Mouse (Mus musculus) limb, embryonic 10.5 days (tissue): ENCODE data around the gene Ddb2. TPM values are rescaled to one million over a fixed set of nuclear protein-coding genes. Genes with fewer than 3 reads are reported as not detected.

Source experiments
- DNase-seq: peaks from one replicate; pipeline ENCODE4 v3.0.0-alpha.2; 2017; ENCODE audit warnings: low spot score
- H3K27ac ChIP-seq: fragments of 300-500 bp; sonication (generic); 2 replicates; pipeline ENCODE4 v1.5.1; 2016; ENCODE audit warnings: mild to moderate bottlenecking
- H3K27me3 ChIP-seq: fragments of 300-500 bp; sonication (generic); 2 replicates; pipeline ENCODE4 v1.6.1; 2016; ENCODE audit warnings: low read depth, mild to moderate bottlenecking; ENCODE audit not compliant: poor library complexity, severe bottlenecking
- H3K36me3 ChIP-seq: fragments of 300-500 bp; sonication (generic); 2 replicates; pipeline ENCODE4 v1.6.1; 2016; ENCODE audit warnings: mild to moderate bottlenecking, moderate library complexity
- H3K4me1 ChIP-seq: fragments of 300-500 bp; sonication (generic); 2 replicates; pipeline ENCODE4 v1.6.1; 2016
- H3K4me3 ChIP-seq: fragments of 300-500 bp; sonication (generic); 2 replicates; pipeline ENCODE4 v1.5.1; 2016; ENCODE audit warnings: mild to moderate bottlenecking, moderate library complexity
- H3K9me3 ChIP-seq: fragments of 300-500 bp; sonication (generic); replicated peaks from 2 replicates; pipeline ENCODE4 v1.6.1; 2016; ENCODE audit warnings: mild to moderate bottlenecking
- WGBS: fragments of 180-500 bp; shearing (Covaris S2); methylation state at CpG from one replicate; pipeline ENCODE4 v1.1.7; 2016; 5-methylcytosine and 5-hydroxymethylcytosine counted together
- polyA plus RNA-seq: library from polyadenylated mRNA; unstranded; fragments of >200 nt; fragmentation: Nextera tagmentation; extraction: Ambion mirVana; gene quantifications from 2 replicates; pipeline ENCODE4 v1.2.1, GENCODE M21; 2016

Ddb2 gene
- polyA plus RNA-seq, 1 experiment from 2014 or later: 12.7 TPM

- H3K27ac ChIP-seq: peak overlapping the region; percentile 95
- peaks cover 19% of the 10 kb centered on the region for H3K4me1 ChIP-seq
- WGBS: 90% methylated on average over 17 of the region's 17 CpGs
- peaks cover 58% of the 10 kb centered on the region for H3K36me3 ChIP-seq
- no peaks in the 10 kb centered on the region for H3K27me3 ChIP-seq
- DNase-seq: no peak
- no peaks in the 10 kb centered on the region for H3K9me3 ChIP-seq
- peak overlapping the region; percentile 88 for H3K4me3 ChIP-seq
These were observed 27.2 kb upstream of the Ddb2 start for GRCm38 (mm10) chr2:91263692-91264660.

DNA sequence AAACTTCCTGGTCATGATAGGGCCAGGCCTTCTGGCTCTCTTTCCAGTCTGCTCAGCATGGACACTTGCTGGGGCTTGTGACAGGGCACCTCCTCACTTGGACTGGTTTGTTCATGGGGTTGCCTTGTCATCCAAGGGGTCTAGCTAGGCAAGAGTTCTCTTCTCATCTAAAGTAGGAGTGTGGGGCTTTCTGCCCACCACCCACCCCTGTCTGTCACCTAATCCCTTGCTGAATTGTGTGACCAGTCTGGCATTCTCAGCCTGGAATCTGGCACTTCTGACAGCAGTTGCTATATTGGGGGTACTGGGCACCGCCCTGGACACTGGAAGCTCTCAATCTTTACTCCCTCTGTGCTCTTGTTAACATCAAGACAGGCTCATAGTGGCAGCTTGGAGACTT, 22.7 kb upstream of the Ddb2 start:
- no peak overlapping the region for H3K27ac ChIP-seq
- H3K27me3 ChIP-seq: peaks cover 25% of the 10 kb centered on the region
- H3K9me3 ChIP-seq: no peaks in the 10 kb centered on the region
- H3K36me3 ChIP-seq: peaks cover 31% of the 10 kb centered on the region
- DNase-seq: no peak
- H3K4me1 ChIP-seq: peaks cover 52% of the 10 kb centered on the region
- no peak overlapping the region for H3K4me3 ChIP-seq
- 86% methylated on average over 1 of the region's 1 CpGs for WGBS

DNA sequence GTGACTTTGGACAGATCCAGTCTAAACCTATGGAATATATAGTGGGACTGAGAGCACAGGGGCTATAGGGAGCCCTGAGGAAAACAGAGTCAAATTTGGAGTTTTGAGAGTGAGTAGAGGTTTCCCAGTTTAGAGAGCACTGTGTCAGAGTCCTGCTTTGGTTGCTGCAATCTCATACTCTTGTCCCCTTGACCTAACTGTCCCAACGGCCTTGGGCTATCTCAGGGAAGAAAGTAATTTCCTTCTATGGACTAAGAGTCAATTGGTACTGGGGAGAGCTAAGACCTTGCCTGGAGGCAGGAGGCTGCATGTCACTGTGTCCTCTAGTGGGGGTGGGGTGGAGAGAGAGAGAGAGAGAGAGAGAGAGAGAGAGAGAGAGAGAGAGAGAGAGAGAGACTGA, 22.0 kb upstream of the Ddb2 start:
- H3K27ac ChIP-seq: no peak overlapping the region
- 61% methylated on average over 1 of the region's 1 CpGs for WGBS
- H3K4me3 ChIP-seq: no peak overlapping the region

DNA sequence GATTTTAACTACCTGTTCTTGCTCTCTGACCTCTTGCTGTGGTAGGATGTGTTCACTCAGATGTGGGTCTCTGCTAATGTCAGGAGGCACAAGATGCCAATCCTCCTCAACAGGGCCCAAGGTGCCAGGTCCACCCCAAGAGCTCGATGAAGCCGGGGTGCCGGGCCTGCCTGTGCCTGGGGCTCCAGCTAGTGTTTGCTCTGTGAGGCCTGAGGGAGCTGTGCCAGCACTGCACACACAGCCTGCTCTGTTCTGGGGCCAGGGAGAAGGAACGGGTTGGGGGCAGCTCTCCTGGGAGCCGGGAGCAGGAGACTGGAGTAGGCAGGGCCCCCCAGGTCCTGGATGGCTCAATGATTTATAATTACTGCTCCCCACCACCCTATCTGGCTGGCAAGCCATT, 21.3 kb upstream of the Ddb2 start:
- DNase-seq: no peak
- 82% methylated on average over 5 of the region's 5 CpGs for WGBS
- peaks cover 46% of the 10 kb centered on the region for H3K4me1 ChIP-seq
- H3K27me3 ChIP-seq: peaks cover 39% of the 10 kb centered on the region
- no peaks in the 10 kb centered on the region for H3K9me3 ChIP-seq
- peak overlapping the region; percentile 86 for H3K27ac ChIP-seq
- peak overlapping the region; percentile 71 for H3K4me3 ChIP-seq
- peaks cover 23% of the 10 kb centered on the region for H3K36me3 ChIP-seq

More for the DNA sequence above, 22.0 kb upstream of the Ddb2 start:
- Histone ChIP-seq H3K4me1 (peaks cover 49% of the 10 kb centered on the region), H3K27me3 (peaks cover 32% of the 10 kb centered on the region), H3K9me3 (no peaks in the 10 kb centered on the region), H3K36me3 (peaks cover 31% of the 10 kb centered on the region)
- DNase-seq: no peak

GRCm38 (mm10) chr2:91257126-91257980, 20.6 kb upstream of the Ddb2 start:
- H3K36me3 ChIP-seq: peaks cover 16% of the 10 kb centered on the region
- WGBS: 1% methylated on average over 22 of the region's 22 CpGs
- peak overlapping the region; percentile 86 for H3K27ac ChIP-seq
- H3K4me3 ChIP-seq: peak overlapping the region; percentile 71
- peak; percentile 78 for DNase-seq
- H3K27me3 ChIP-seq: peaks cover 46% of the 10 kb centered on the region
- H3K9me3 ChIP-seq: no peaks in the 10 kb centered on the region
- H3K4me1 ChIP-seq: peaks cover 49% of the 10 kb centered on the region

GRCm38 (mm10) chr2:91256256-91257125, 19.7 kb upstream of the Ddb2 start:
- H3K27me3 ChIP-seq: peaks cover 47% of the 10 kb centered on the region
- peak overlapping the region; percentile 71 for H3K4me3 ChIP-seq
- DNase-seq: peak; percentile 79
- peak overlapping the region; percentile 86 for H3K27ac ChIP-seq
- no peaks in the 10 kb centered on the region for H3K9me3 ChIP-seq
- H3K4me1 ChIP-seq: peaks cover 49% of the 10 kb centered on the region
- H3K36me3 ChIP-seq: peaks cover 11% of the 10 kb centered on the region
- under 1% methylated on average over 52 of the region's 52 CpGs for WGBS

- H3K9me3 ChIP-seq: no peaks in the 10 kb centered on the region
- DNase-seq: peak; percentile 64
- WGBS: under 1% methylated on average over 27 of the region's 27 CpGs
- H3K36me3 ChIP-seq: 0 out of 2 replicates have a peak, but pooled peaks cover 4% of the 10 kb centered on the region
- peaks cover 49% of the 10 kb centered on the region for H3K4me1 ChIP-seq
- H3K27me3 ChIP-seq: peaks cover 47% of the 10 kb centered on the region
- peak within 1 kb of the TSS; percentile 71 for H3K4me3 ChIP-seq
- H3K27ac ChIP-seq: peak within 1 kb of the TSS; percentile 86
These were observed 18.9 kb upstream of the Ddb2 start, which contains the start of gene Pacsin3 for GRCm38 (mm10) chr2:91255661-91256150. TSS of gene Pacsin3 (plus strand) at chr2:91255954.

GRCm38 (mm10) chr2:91254725-91255380, 18.1 kb upstream of the Ddb2 start:
- WGBS: 17% methylated on average over 8 of the region's 8 CpGs
- no peak for DNase-seq
- Histone ChIP-seq H3K36me3 (no peaks in the 10 kb centered on the region), H3K9me3 (no peaks in the 10 kb centered on the region), H3K27me3 (peaks cover 47% of the 10 kb centered on the region), H3K4me1 (peaks cover 49% of the 10 kb centered on the region), H3K4me3 (peak overlapping the region; percentile 71; the same call in 1 of the 2 replicates), H3K27ac (no peak overlapping the region)

DNA sequence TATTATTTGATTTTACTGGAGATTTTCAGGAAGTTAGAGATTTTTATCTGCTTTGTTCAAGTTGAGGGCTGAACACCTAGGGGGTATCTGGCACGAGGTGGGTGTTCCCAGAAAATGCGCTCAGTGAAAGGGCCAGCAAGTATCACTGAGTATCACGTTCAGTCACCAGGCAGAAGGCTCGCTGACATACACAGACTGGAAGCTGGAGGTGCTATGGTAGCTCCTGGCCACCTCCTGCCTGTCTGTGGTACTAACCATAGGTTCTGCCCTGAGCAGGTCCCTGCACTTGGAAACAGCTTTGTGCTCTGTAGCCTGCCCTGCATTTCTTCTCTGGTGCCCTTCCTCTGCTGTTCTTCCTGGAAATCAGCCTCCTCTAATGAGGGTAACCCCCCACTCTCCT, 15.7 kb upstream of the Ddb2 start:
- Histone ChIP-seq H3K4me1 (peaks cover 36% of the 10 kb centered on the region), H3K27ac (no peak overlapping the region), H3K27me3 (peaks cover 43% of the 10 kb centered on the region), H3K9me3 (no peaks in the 10 kb centered on the region), H3K4me3 (no peak overlapping the region), H3K36me3 (no peaks in the 10 kb centered on the region)
- 65% methylated on average over 4 of the region's 4 CpGs for WGBS
- no peak for DNase-seq

GRCm38 (mm10) chr2:91252001-91252400, 15.2 kb upstream of the Ddb2 start:
- WGBS: 75% methylated on average over 4 of the region's 4 CpGs
- no peaks in the 10 kb centered on the region for H3K36me3 ChIP-seq
- no peak overlapping the region for H3K27ac ChIP-seq
- H3K4me3 ChIP-seq: no peak overlapping the region
- H3K4me1 ChIP-seq: peaks cover 31% of the 10 kb centered on the region
- no peaks in the 10 kb centered on the region for H3K9me3 ChIP-seq
- DNase-seq: no peak
- peaks cover 43% of the 10 kb centered on the region for H3K27me3 ChIP-seq

DNA sequence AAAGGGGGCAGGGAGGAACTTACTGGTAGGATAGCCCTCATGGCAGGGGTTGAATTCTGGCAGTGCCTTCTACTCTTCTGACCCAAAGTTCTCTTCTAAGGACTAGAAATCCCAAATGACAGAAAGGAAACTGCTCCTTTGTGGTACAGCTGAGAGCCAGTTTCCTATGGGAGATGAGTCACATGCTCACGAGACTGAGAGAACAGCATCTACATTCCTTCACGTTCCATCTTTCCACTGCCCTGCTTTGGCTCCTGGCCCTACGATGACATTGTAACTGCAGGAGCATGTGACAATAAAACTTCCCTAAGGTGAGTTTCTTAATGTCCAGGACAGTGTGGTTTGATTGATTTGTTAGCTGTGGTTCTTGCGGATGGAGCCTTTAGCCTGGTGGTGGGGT, 11.6 kb upstream of the Ddb2 start:
- no peak for DNase-seq
- WGBS: 89% methylated on average over 4 of the region's 4 CpGs

More for the DNA sequence above, 11.6 kb upstream of the Ddb2 start:
- Histone ChIP-seq H3K27ac (no peak overlapping the region), H3K36me3 (no peaks in the 10 kb centered on the region), H3K4me3 (no peak overlapping the region), H3K27me3 (peaks cover 11% of the 10 kb centered on the region), H3K4me1 (0 out of 2 replicates have a peak, but pooled peaks cover 5% of the 10 kb centered on the region), H3K9me3 (no peaks in the 10 kb centered on the region)
